Mouse (Mus musculus) small intestine, adult 2 months (tissue): Measurements from ENCODE around the gene Gpr107.

Source experiments
- CTCF ChIP-seq: fragments of 200-500 bp; IDR thresholded peaks from 2 replicates; pipeline ENCODE4 v1.5.1; 2012; ENCODE audit warnings: low read depth, mild to moderate bottlenecking, control low read depth, inconsistent platforms, low read length, moderate library complexity, mixed read lengths; ENCODE audit not compliant: insufficient replicate concordance, insufficient read length; ENCODE audit errors: extremely low read depth
- POLR2A ChIP-seq: fragments of 200-500 bp; IDR thresholded peaks from 2 replicates; pipeline ENCODE4 v1.6.1; 2012; ENCODE audit warnings: low read depth, mild to moderate bottlenecking, control low read depth, inconsistent platforms, low read length, moderate library complexity

DNA sequence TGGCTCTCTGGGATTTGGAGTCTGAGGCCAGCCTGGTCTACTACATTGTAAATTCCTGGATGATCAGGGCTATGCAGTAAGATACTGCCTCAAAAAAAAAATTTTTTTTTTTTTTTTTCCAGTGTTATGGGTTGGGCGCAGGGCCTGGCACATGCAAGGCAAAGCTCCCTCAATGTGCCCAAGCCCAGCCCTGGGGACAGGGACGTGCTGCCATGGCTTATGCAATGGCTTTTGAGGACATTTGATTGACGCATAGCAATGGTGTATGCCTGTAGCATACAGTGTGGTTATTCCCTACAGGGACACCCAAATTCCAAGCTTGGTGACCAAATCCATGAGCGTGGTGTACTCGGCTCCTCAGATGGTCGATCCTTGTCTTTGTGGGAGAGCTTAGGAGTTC is 87.7 kb downstream of the Gpr107 start:
- TF ChIP-seq POLR2A, result no peak
- TF ChIP-seq CTCF, result no peak
